Mouse (Mus musculus) forebrain, embryonic 14.5 days (tissue): ENCODE data around the gene Trabd. TPM values are rescaled to one million over a fixed set of nuclear protein-coding genes. Genes with fewer than 3 reads are reported as not detected.
A peak's percentile ranks its signal among the peaks of the same experiment; 100 is the strongest.

ENCODE experiments used
- ATAC-seq: fragments of 200-750 bp; cut with Nextera tagmentation; 2 replicates; pipeline ENCODE4 v1.8.0; 2017; ENCODE audit warnings: mild to moderate bottlenecking, moderate library complexity
- DNase-seq: peaks from one replicate; pipeline ENCODE4 v3.0.0-alpha.2; 2015; ENCODE audit warnings: low spot score
- H3K27ac ChIP-seq: fragments of 300-500 bp; sonication (generic); 2 replicates; pipeline ENCODE4 v1.5.1; 2014; ENCODE audit warnings: low read depth, mild to moderate bottlenecking, control low read depth, low read length, moderate library complexity
- H3K27me3 ChIP-seq: fragments of 300-500 bp; sonication (generic); replicated peaks from 2 replicates; pipeline ENCODE4 v1.6.1; 2014; ENCODE audit warnings: low read length, control low read depth, mixed read lengths; ENCODE audit not compliant: control insufficient read depth, insufficient read depth
- H3K36me3 ChIP-seq: fragments of 300-500 bp; sonication (generic); 2 replicates; pipeline ENCODE4 v1.6.1; 2014; ENCODE audit warnings: low read length, control low read depth; ENCODE audit not compliant: control insufficient read depth, insufficient read depth
- H3K4me1 ChIP-seq: fragments of 300-500 bp; sonication (generic); 2 replicates; pipeline ENCODE4 v1.6.1; 2014; ENCODE audit warnings: antibody characterized with exemption, low read length, control low read depth; ENCODE audit not compliant: control insufficient read depth, insufficient read depth
- H3K4me2 ChIP-seq: fragments of 300-500 bp; sonication (generic); 2 replicates; pipeline ENCODE4 v1.6.1; 2014; ENCODE audit warnings: mild to moderate bottlenecking, control low read depth, low read length
- H3K4me3 ChIP-seq: fragments of 300-500 bp; sonication (generic); 2 replicates; pipeline ENCODE4 v1.5.1; 2014; ENCODE audit warnings: low read depth, low read length, control low read depth
- H3K9ac ChIP-seq: fragments of 300-500 bp; sonication (generic); 2 replicates; pipeline ENCODE4 v1.6.1; 2014; ENCODE audit warnings: mild to moderate bottlenecking, low read length, control low read depth, moderate library complexity
- H3K9me3 ChIP-seq: fragments of 300-500 bp; sonication (generic); replicated peaks from 2 replicates; pipeline ENCODE4 v1.6.1; 2016; ENCODE audit warnings: low read length, control low read depth, mixed read lengths; ENCODE audit not compliant: control insufficient read depth
- WGBS: fragments of 180-500 bp; shearing (Covaris S2); extraction: QIAGEN DNeasy Blood & Tissue Kit; methylation state at CpG from one replicate; pipeline ENCODE4 v1.1.7; 2014; 5-methylcytosine and 5-hydroxymethylcytosine counted together
- polyA plus RNA-seq: library from polyadenylated mRNA; unstranded; fragments of >200 nt; fragmentation: Nextera tagmentation; extraction: Ambion mirVana; gene quantifications from 2 replicates; pipeline ENCODE4 v1.2.1, GENCODE M21; 2014

Trabd gene
- polyA plus RNA-seq, 1 experiment from 2014 or later: 39.7 TPM

- H3K9ac ChIP-seq: peak overlapping the region; percentile 62
- H3K27ac ChIP-seq: no peak overlapping the region
Observed at GRCm38 (mm10) chr15:89127364-89127940, 52.5 kb downstream of the Trabd start.

GRCm38 (mm10) chr15:89128382-89129350, 53.7 kb downstream of the Trabd start, which contains the start of gene Hdac10:
Gene Hdac10 (minus strand): TSS chr15:89128700.
- 3% methylated on average over 36 of the region's 36 CpGs for WGBS
- ATAC-seq (peak; percentile 91), DNase-seq (peak; percentile 87)
- peaks cover 10% of the 10 kb centered on the region for H3K4me1 ChIP-seq
- H3K9ac ChIP-seq: peak within 1 kb of the TSS; percentile 62
- 0 out of 2 replicates have a peak, but pooled peaks cover 11% of the 10 kb centered on the region for H3K36me3 ChIP-seq
- H3K27ac ChIP-seq: peak within 1 kb of the TSS; percentile 39
- H3K4me2 ChIP-seq: peak within 1 kb of the TSS; percentile 75
- H3K4me3 ChIP-seq: peak within 1 kb of the TSS; percentile 49
- H3K27me3 ChIP-seq: no peaks in the 10 kb centered on the region
- H3K9me3 ChIP-seq: no peaks in the 10 kb centered on the region

More at GRCm38 (mm10) chr15:89127364-89127940, 52.5 kb downstream of the Trabd start:
- Histone ChIP-seq H3K36me3 (0 out of 2 replicates have a peak, but pooled peaks cover 8% of the 10 kb centered on the region), H3K4me2 (peak overlapping the region; percentile 75), H3K4me3 (peak overlapping the region; percentile 49), H3K9me3 (no peaks in the 10 kb centered on the region), H3K4me1 (peaks cover 16% of the 10 kb centered on the region), H3K27me3 (no peaks in the 10 kb centered on the region)
- 83% methylated on average over 8 of the region's 8 CpGs for WGBS
- DNase-seq: no peak
- no peak for ATAC-seq

- Histone ChIP-seq H3K9me3 (no peaks in the 10 kb centered on the region), H3K9ac (no peak overlapping the region), H3K4me1 (peaks cover 9% of the 10 kb centered on the region; the same call in 1 of the 2 replicates), H3K27ac (no peak overlapping the region), H3K27me3 (no peaks in the 10 kb centered on the region), H3K4me2 (no peak overlapping the region), H3K36me3 (0 out of 2 replicates have a peak, but pooled peaks cover 10% of the 10 kb centered on the region), H3K4me3 (no peak overlapping the region)
- DNase-seq (no peak), ATAC-seq (no peak)
Observed at GRCm38 (mm10) chr15:89130245-89130644, 55.3 kb downstream of the Trabd start.

- H3K36me3 ChIP-seq: 0 out of 2 replicates have a peak, but pooled peaks cover 6% of the 10 kb centered on the region
- H3K4me1 ChIP-seq: peaks cover 9% of the 10 kb centered on the region; the same call in 1 of the 2 replicates
- DNase-seq (no peak), ATAC-seq (no peak)
- no peak overlapping the region for H3K9ac ChIP-seq
- H3K9me3 ChIP-seq: no peaks in the 10 kb centered on the region
- WGBS: 90% methylated on average over 3 of the region's 3 CpGs
- no peak overlapping the region for H3K27ac ChIP-seq
- no peak overlapping the region for H3K4me2 ChIP-seq
- no peak overlapping the region for H3K4me3 ChIP-seq
- no peaks in the 10 kb centered on the region for H3K27me3 ChIP-seq
Observed at GRCm38 (mm10) chr15:89131316-89131715, 56.4 kb downstream of the Trabd start.

Other genes with a start within 250 kb of the Trabd start
- gene Pim3, start 212.9 kb upstream of the Trabd start, polyA plus RNA-seq: 49.1 and 52.9 TPM in 2 replicates
- gene Ttll8, start 120.7 kb upstream of the Trabd start, polyA plus RNA-seq: 0.17 TPM in 1 of 2 replicates, not detected in the other
- gene Mlc1, start 96.1 kb upstream of the Trabd start, polyA plus RNA-seq: 20.5 and 22.9 TPM in 2 replicates
- gene Mov10l1, start 92.2 kb upstream of the Trabd start, polyA plus RNA-seq: not detected in 2 replicates
- 2.3 and 2.7 TPM in 2 replicates for gene Panx2, start 15.4 kb upstream of the Trabd start, polyA plus RNA-seq
- gene Selenoo, start 14.0 kb downstream of the Trabd start, polyA plus RNA-seq: 20.9 and 24.7 TPM in 2 replicates
- 15.9 and 17.0 TPM in 2 replicates for gene Tubgcp6, start 48.0 kb downstream of the Trabd start, polyA plus RNA-seq
- gene Hdac10, start 53.6 kb downstream of the Trabd start, polyA plus RNA-seq: 18.4 and 25.4 TPM in 2 replicates
- gene Mapk12, start 65.6 kb downstream of the Trabd start, polyA plus RNA-seq: 4.8 and 5.1 TPM in 2 replicates
- gene Mapk11, start 74.5 kb downstream of the Trabd start, polyA plus RNA-seq: 28.1 and 30.1 TPM in 2 replicates
- 101 TPM in 2 replicates for gene Plxnb2, start 105.7 kb downstream of the Trabd start, polyA plus RNA-seq
- 39.0 and 49.2 TPM in 2 replicates for gene Dennd6b, start 121.4 kb downstream of the Trabd start, polyA plus RNA-seq
- 69.4 and 77.1 TPM in 2 replicates for gene Ppp6r2, start 136.4 kb downstream of the Trabd start, polyA plus RNA-seq
- gene Sbf1, start 240.2 kb downstream of the Trabd start, polyA plus RNA-seq: 61.8 and 82.8 TPM in 2 replicates
- not detected in 2 replicates for gene Adm2, start 247.6 kb downstream of the Trabd start, polyA plus RNA-seq